Mouse (Mus musculus) myocyte (in vitro differentiated cells): ENCODE data around the gene Cenpq.

ENCODE experiments used
- CEBPB ChIP-seq: IDR thresholded peaks from 2 replicates; pipeline ENCODE4 v1.6.1; 2011; ENCODE audit warnings: mild to moderate bottlenecking, moderate library complexity; ENCODE audit not compliant: poor library complexity, insufficient read depth, severe bottlenecking
- E2F4 ChIP-seq: IDR thresholded peaks from one replicate; pipeline ENCODE4 v1.6.1; 2011; ENCODE audit warnings: mild to moderate bottlenecking, control low read depth, moderate library complexity; ENCODE audit not compliant: insufficient read depth
- MAX ChIP-seq: IDR thresholded peaks from one replicate; pipeline ENCODE4 v1.6.1; 2011; ENCODE audit warnings: low read depth, mild to moderate bottlenecking, control low read depth
- MYOD1 ChIP-seq, 3 experiments: IDR thresholded peaks; one replicate each; pipeline ENCODE4 v1.6.1; 2011; ENCODE audit warnings: control low read depth in 2 of 3, low read depth in 2 of 3, mild to moderate bottlenecking in 2 of 3, moderate library complexity in 1 of 3; ENCODE audit not compliant: insufficient read length in 2 of 3, control insufficient read depth in 1 of 3
- MYOG ChIP-seq, 3 experiments: IDR thresholded peaks; one replicate each; pipeline ENCODE4 v1.6.1; 2011; ENCODE audit warnings: control low read depth in 2 of 3, low read depth in 2 of 3, mild to moderate bottlenecking in 2 of 3; ENCODE audit not compliant: insufficient read length in 2 of 3, control insufficient read depth in 1 of 3, insufficient read depth in 1 of 3
- POLR2A ChIP-seq: IDR thresholded peaks from one replicate; pipeline ENCODE4 v1.6.1; 2011; ENCODE audit warnings: low read depth, mild to moderate bottlenecking, control low read depth, moderate library complexity; ENCODE audit not compliant: insufficient read length
- POLR2AphosphoS2 ChIP-seq: IDR thresholded peaks from one replicate; pipeline ENCODE4 v1.6.1; 2011; ENCODE audit warnings: low read depth, control low read depth; ENCODE audit not compliant: insufficient read length
- REST ChIP-seq: IDR thresholded peaks from one replicate; pipeline ENCODE4 v1.6.1; 2011; ENCODE audit warnings: mild to moderate bottlenecking, control low read depth, moderate library complexity; ENCODE audit not compliant: insufficient read depth, insufficient read length
- TCF12 ChIP-seq: IDR thresholded peaks from one replicate; pipeline ENCODE4 v1.6.1; 2011; ENCODE audit warnings: mild to moderate bottlenecking, control low read depth; ENCODE audit not compliant: poor library complexity, insufficient read depth, severe bottlenecking
- TCF3 ChIP-seq: IDR thresholded peaks from one replicate; pipeline ENCODE4 v1.6.1; 2011; ENCODE audit warnings: low read depth, control low read depth; ENCODE audit not compliant: insufficient read length
- USF1 ChIP-seq: IDR thresholded peaks from one replicate; pipeline ENCODE4 v1.6.1; 2011; ENCODE audit warnings: low read depth, mild to moderate bottlenecking, control low read depth, moderate library complexity

- TF ChIP-seq MAX (no peak), E2F4 (no peak), TCF3 (no peak), USF1 (no peak), POLR2A (no peak), POLR2AphosphoS2 (no peak), TCF12 (no peak), MYOG (IDR thresholded peaks at IDR 0.05; ENCODE audit: control insufficient read depth in 1 of 3, insufficient read depth in 1 of 3, insufficient read length in 2 of 3, low read depth in 2 of 3) (no peak), CEBPB (no peak), MYOD1 (IDR thresholded peaks at IDR 0.05; ENCODE audit: control insufficient read depth in 1 of 3, insufficient read length in 2 of 3, low read depth in 2 of 3) (no peak), REST (no peak)
Observed at GRCm38 (mm10) chr17:40896863-40897262, 38.0 kb downstream of the Cenpq start.
